Mouse (Mus musculus) liver, adult 2 months (tissue): ENCODE data around the gene G0s2. TPM values are rescaled to one million over a fixed set of nuclear protein-coding genes. Genes with fewer than 3 reads are reported as not detected.
"Not testable (repeated sequence)": the region's sequence is repeated elsewhere in the genome, so short reads cannot be mapped to it uniquely, and the experiment has no call there.

Source experiments
- DNase-seq: peaks from one replicate; pipeline ENCODE4 v3.0.0-alpha.2; 2011; ENCODE audit warnings: low read depth, low spot score; ENCODE audit errors: extremely low read depth
- H3K27ac ChIP-seq: fragments of 200-500 bp; replicated peaks from 2 replicates; pipeline ENCODE4 v1.5.1; 2012; ENCODE audit warnings: low read depth, mild to moderate bottlenecking, control low read depth, inconsistent platforms, low read length; ENCODE audit not compliant: insufficient read depth
- H3K27me3 ChIP-seq: fragments of 200-500 bp; 2 replicates; pipeline ENCODE4 v1.6.1; 2012; ENCODE audit warnings: mild to moderate bottlenecking, moderate library complexity, low read length, inconsistent platforms; ENCODE audit not compliant: control insufficient read depth, insufficient read depth
- H3K36me3 ChIP-seq: fragments of 200-500 bp; 2 replicates; pipeline ENCODE4 v1.6.1; 2012; ENCODE audit warnings: low read length, inconsistent platforms; ENCODE audit not compliant: control insufficient read depth, insufficient read depth
- H3K4me1 ChIP-seq: fragments of 200-500 bp; 2 replicates; pipeline ENCODE4 v1.6.1; 2011; ENCODE audit warnings: low read length; ENCODE audit not compliant: control insufficient read depth, insufficient read depth
- H3K4me3 ChIP-seq: fragments of 200-500 bp; 2 replicates; pipeline ENCODE4 v1.5.1; 2011; ENCODE audit warnings: low read depth, mild to moderate bottlenecking, control low read depth, low read length, moderate library complexity; ENCODE audit not compliant: insufficient read depth
- H3K79me2 ChIP-seq: fragments of 200-500 bp; 2 replicates; pipeline ENCODE4 v1.6.1; 2012; ENCODE audit warnings: inconsistent platforms, mild to moderate bottlenecking, low read length, moderate library complexity; ENCODE audit not compliant: control insufficient read depth, insufficient read depth
- H3K9ac ChIP-seq: fragments of 200-500 bp; 2 replicates; pipeline ENCODE4 v1.6.1; 2012; ENCODE audit warnings: low read depth, mild to moderate bottlenecking, control low read depth, inconsistent platforms, low read length
- CTCF ChIP-seq: fragments of 200-500 bp; IDR thresholded peaks from 2 replicates; pipeline ENCODE4 v1.5.1; 2011; ENCODE audit warnings: low read depth, low read length, control low read depth
- POLR2A ChIP-seq: fragments of 200-500 bp; IDR thresholded peaks from 2 replicates; pipeline ENCODE4 v1.6.1; 2011; ENCODE audit warnings: low read length, control low read depth; ENCODE audit not compliant: insufficient read depth; ENCODE audit errors: extremely low read depth
- WGBS: fragments of 180-500 bp; shearing (Covaris S2); methylation state at CpG from one replicate; pipeline ENCODE4 v1.1.7; 2018; 5-methylcytosine and 5-hydroxymethylcytosine counted together
- polyA plus RNA-seq: library from polyadenylated mRNA; depleted of rRNA; stranded (reverse); fragments of >200 nt; gene quantifications from 2 replicates; pipeline ENCODE4 v1.2.3, GENCODE M21; 2012
- total RNA-seq: library from RNA; depleted of rRNA; stranded (reverse); fragments of >200 nt; gene quantifications from 2 replicates; pipeline ENCODE4 v1.2.3, GENCODE M21; 2014

The G0s2 gene
- total and polyA plus RNA-seq, 2 experiments: 106 to 179 TPM

DNA sequence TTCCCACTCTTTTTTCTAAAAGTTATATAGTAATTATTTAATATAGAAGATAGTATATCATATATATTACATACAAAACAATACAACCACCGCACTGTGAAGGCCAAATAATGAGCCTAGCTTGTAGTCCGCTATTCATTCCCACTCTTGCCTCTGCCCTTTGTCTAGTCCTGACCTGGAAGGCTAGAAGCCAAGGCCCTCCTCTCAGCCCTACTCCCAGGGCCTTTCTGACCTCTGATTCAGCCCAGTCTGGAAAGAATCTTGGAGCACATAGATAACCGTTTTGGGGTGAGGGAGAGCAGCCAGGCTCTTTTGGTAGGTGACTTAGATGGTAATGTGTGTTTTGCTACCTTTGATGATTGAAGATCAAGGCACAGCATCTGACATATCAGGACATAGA is 20.9 kb upstream of the G0s2 start:
- Histone ChIP-seq H3K36me3 (no peaks in the 10 kb centered on the region), H3K4me3 (no peak overlapping the region), H3K9ac (no peak overlapping the region), H3K27ac (no peak overlapping the region), H3K27me3 (no peaks in the 10 kb centered on the region), H3K79me2 (no peaks in the 10 kb centered on the region), H3K4me1 (peaks cover 16% of the 10 kb centered on the region)
- TF ChIP-seq POLR2A (no peak), CTCF (no peak)
- DNase-seq: peak; percentile 84
- 26% methylated on average over 3 of the region's 3 CpGs for WGBS

DNA sequence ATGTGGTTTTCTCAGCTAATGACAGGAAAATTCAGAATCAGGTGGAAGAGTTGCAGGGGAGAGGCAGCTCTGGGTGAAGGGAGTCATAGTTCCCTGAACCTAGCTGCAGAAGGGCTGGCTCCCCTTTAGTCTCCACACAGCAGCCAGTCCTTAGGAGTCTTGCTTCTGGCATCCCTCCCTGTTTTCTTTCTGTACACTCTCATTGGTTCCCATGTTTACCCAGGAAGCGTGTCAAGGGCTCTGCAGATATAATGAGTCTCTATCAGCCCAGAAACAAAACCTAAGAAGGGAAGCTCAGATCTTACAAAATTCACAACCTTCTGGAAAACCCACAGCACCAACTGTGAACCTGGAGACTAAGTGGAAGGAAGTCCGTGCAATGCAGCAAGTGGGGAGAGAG is 20.0 kb upstream of the G0s2 start:
- WGBS: 59% methylated on average over 2 of the region's 2 CpGs
- H3K36me3 ChIP-seq: no peaks in the 10 kb centered on the region
- H3K4me3 ChIP-seq: no peak overlapping the region
- H3K27ac ChIP-seq: no peak overlapping the region
- H3K27me3 ChIP-seq: no peaks in the 10 kb centered on the region
- H3K79me2 ChIP-seq: no peaks in the 10 kb centered on the region
- TF ChIP-seq POLR2A: no peak
- H3K4me1 ChIP-seq: peaks cover 21% of the 10 kb centered on the region
- no peak for DNase-seq
- no peak overlapping the region for H3K9ac ChIP-seq

DNA sequence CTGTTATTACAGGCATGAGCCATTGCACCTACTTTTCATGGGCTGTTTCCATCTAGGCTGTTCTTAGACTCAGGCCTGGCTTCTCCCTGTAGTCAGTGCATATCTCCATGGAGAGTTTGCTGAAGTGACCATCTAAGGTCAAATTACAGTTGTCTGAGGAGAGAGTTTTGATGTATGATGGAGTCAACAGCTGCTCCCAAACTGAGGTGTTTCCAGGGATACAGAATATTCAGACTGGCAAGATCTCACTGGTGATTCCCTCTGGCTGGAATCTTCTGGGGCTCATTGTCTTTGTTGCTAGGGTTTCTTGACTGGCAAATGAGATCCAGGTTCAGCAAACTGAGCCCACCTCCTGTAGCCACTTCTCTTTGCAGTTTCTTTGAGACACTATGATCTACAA is 17.7 kb upstream of the G0s2 start:
- Histone ChIP-seq H3K27ac (0 out of 2 replicates have a peak overlapping the region, but pooled peaks have one; percentile 63), H3K36me3 (no peaks in the 10 kb centered on the region), H3K9ac (no peak overlapping the region), H3K4me1 (peaks cover 33% of the 10 kb centered on the region), H3K27me3 (no peaks in the 10 kb centered on the region), H3K4me3 (no peak overlapping the region), H3K79me2 (no peaks in the 10 kb centered on the region)
- TF ChIP-seq POLR2A: no peak
- no peak for TF ChIP-seq CTCF
- no peak for DNase-seq

DNA sequence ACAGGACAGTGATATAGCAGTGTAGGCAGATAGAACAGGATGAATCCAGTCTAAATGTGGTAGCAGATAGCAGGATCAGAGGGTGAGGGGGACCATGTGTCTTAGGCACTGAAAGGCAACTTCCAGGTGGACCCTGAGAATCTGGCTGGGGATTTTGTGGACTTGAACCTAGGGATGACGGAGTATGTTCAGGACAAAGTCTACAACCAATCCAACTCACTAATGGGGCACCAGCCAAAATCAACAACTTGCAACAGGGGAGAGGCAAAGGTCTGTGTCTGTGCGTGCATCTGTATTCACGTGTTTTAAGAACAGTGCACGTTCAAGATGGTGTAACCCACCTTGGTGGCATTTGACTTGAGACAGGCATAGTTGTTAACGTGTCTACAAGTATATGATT is 16.9 kb upstream of the G0s2 start:
- no peak for TF ChIP-seq CTCF
- TF ChIP-seq POLR2A: no peak
- Histone ChIP-seq H3K79me2 (no peaks in the 10 kb centered on the region), H3K9ac (0 out of 2 replicates have a peak overlapping the region, but pooled peaks have one; percentile 40), H3K4me3 (no peak overlapping the region), H3K27me3 (no peaks in the 10 kb centered on the region), H3K27ac (peak overlapping the region; percentile 88), H3K36me3 (no peaks in the 10 kb centered on the region), H3K4me1 (peaks cover 33% of the 10 kb centered on the region)
- WGBS: 22% methylated on average over 5 of the region's 5 CpGs
- peak; percentile 99 for DNase-seq

DNA sequence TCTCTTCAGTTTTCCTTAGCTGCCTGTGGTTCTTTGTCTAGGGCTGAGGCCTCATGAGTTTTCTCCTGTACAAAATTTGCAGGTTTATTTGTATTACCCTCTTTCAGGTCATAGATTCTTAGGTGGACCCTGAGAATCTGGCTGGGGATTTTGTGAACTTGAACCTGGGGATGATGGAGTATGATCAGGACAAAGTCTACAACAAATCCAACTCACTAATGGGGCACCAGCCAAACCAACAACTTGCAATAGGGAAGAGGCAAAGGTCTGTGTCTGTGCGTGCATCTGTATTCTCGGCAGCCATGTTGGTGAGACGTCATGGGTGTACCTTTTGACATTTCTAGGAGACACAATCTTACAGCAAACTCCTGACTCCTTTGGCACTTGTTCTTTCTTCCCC is 16.1 kb upstream of the G0s2 start:
- no peak for TF ChIP-seq CTCF
- TF ChIP-seq POLR2A: no peak
- DNase-seq: peak; percentile 99
- H3K27ac ChIP-seq: peak overlapping the region; percentile 88
- H3K9ac ChIP-seq: no peak overlapping the region
- no peaks in the 10 kb centered on the region for H3K79me2 ChIP-seq
- H3K36me3 ChIP-seq: no peaks in the 10 kb centered on the region
- H3K4me3 ChIP-seq: no peak overlapping the region
- peaks cover 31% of the 10 kb centered on the region for H3K4me1 ChIP-seq
- 23% methylated on average over 3 of the region's 3 CpGs for WGBS
- H3K27me3 ChIP-seq: no peaks in the 10 kb centered on the region

DNA sequence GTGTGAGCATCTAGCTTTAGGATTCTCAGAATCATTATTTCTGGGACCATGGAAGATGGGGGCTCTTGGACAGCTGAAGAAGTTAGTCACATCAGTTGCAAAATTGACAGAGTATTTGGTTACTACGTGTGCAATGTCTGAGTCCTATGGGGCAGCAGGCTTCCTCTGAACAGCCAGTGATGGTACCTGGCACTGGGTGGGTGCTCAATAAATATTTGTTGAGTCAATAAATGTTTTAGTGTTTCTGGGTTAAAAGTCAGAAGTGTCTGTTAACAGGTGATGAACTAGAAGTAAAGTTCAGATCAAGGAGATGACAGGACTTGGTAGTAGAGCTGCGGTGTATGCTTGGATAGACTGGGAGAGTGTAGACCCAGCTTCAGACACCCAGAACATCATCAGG is 14.6 kb upstream of the G0s2 start:
- 22% methylated on average over 2 of the region's 2 CpGs for WGBS
- Histone ChIP-seq H3K36me3 (no peaks in the 10 kb centered on the region), H3K27me3 (no peaks in the 10 kb centered on the region), H3K4me1 (peaks cover 28% of the 10 kb centered on the region), H3K4me3 (no peak overlapping the region), H3K27ac (peak overlapping the region; percentile 86), H3K79me2 (no peaks in the 10 kb centered on the region), H3K9ac (0 out of 2 replicates have a peak overlapping the region, but pooled peaks have one; percentile 8)
- no peak for TF ChIP-seq CTCF
- TF ChIP-seq POLR2A: no peak
- DNase-seq: peak; percentile 93

DNA sequence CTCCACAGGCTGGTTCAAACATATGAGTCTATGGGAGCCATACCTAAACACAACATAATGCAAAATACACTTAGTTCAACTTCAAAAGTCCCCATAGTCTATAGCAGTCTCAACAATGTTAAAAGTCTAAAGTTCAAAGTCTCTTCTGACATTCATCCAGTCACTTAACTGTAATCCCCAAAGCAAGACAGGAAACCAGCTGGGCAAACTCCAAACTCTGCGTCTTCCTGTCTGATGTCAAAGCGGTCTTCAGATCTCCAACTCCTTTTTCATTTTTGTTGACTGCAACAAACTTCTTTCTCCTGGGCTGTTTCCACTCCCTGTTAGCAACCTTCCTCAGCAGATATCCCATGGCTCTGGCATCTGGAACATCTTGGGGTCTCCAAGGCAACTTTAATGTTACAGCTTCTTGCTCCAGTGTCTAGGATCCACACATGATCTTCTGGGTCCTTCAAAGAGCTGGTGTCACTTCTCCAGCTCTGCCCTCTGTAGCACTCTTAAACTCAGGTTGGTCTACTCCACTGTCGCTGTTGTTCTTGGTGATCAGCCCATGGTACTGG is 12.8 kb upstream of the G0s2 start:
- H3K36me3 ChIP-seq, H3K4me3 ChIP-seq, H3K27ac ChIP-seq, H3K27me3 ChIP-seq, H3K9ac ChIP-seq, DNase-seq, H3K79me2 ChIP-seq: not testable (repeated sequence)
- peaks cover 28% of the 10 kb centered on the region for H3K4me1 ChIP-seq
- WGBS: 61% methylated on average over 3 of the region's 3 CpGs
